Mouse (Mus musculus): ENCODE results near the gene Tmem109. TPM values are rescaled to one million over a fixed set of nuclear protein-coding genes. Genes with fewer than 3 reads are reported as not detected.

The Tmem109 gene
- polyA plus RNA-seq, 1 experiment from 2014 or later, result 145 TPM

DNA sequence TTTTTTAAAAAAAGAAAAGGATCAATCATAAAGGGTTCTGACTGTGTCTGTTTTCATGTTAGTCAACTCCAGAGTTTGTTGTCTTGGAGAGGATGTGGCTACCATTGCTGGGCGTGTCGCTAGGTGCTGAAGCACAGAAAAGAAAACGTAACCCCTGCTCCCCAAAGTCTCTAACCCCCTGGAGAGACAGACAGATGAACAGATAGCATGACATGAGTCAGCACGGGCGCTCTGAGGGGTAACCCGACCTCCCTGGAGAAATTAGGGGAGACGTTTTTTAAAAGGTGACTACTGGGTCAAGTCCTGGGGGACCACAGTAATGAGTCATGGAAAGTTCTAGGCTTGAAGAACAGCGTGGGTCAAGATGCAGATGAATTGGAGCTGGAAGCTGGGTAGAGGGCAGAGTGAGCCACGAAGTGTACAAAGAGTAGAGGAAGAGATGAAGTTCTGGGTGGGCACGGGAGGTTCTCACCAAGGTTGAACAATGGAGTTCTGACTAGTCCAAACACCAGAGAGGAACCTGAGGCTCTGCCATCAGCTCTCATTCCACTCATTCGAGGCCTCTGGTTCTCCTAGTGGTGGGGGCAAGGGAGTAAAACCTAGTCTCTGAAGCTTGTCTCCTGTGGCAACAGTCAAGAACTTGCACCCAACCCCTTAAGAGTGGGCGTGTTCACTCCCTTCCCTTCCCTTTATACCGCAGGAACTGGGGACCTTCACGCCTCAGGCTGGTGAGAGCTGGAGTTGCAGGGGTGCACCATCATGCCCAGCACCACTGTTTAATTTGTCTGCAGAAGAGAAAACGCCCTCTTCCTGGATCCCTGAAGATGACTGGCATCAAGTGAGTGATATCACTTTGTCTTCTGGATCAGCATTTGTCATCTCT lies 42.5 kb downstream of the Tmem109 start, which contains the start of gene Slc15a3:
TSS of gene Slc15a3 (plus strand) at position 718 of the 883 bp plus-strand sequence.
- H3K4me1 ChIP-seq (replicated peaks; ENCODE audit: control insufficient read depth, insufficient read depth, low read length), result no peaks in the 10 kb centered on the region
- ATAC-seq (ENCODE audit: low read depth), result no peak
- no peak within 1 kb of the TSS for H3K4me3 ChIP-seq (ENCODE audit: low read length)
- H3K27ac ChIP-seq (ENCODE audit: low read length), result no peak within 1 kb of the TSS
- H3K4me2 ChIP-seq (ENCODE audit: low read depth, low read length), result no peak within 1 kb of the TSS
- H3K36me3 ChIP-seq (ENCODE audit: control insufficient read depth, insufficient read depth, low read length), result no peaks in the 10 kb centered on the region
- 74% methylated on average over 15 of the region's 15 CpGs for WGBS
- H3K27me3 ChIP-seq (ENCODE audit: control insufficient read depth, insufficient read depth, low read depth, low read length), result no peaks in the 10 kb centered on the region
- H3K9ac ChIP-seq (ENCODE audit: low read length), result no peak within 1 kb of the TSS
- H3K9me3 ChIP-seq (ENCODE audit: control insufficient read depth, low read length), result no peaks in the 10 kb centered on the region

DNA sequence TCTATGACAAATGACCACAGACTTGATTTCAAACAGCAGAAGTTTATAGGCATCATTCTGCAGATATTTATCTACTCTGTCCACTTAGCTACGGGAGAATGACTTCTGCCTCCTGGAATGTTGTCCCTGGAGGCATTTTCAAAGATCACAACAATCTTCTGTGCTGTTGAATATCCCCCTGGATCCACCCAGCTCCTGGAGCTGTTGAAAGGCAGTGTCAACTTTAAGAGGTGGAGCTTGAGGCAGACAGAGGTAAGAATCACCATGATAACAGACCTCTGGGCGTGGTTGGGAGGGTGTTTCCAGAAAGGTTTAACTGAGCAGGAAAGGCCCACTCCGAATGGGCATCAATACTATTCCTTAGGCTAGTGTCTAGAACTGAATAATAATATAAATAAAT lies 46.1 kb downstream of the Tmem109 start:
- no peak overlapping the region for H3K27ac ChIP-seq (ENCODE audit: low read length)
- no peaks in the 10 kb centered on the region for H3K36me3 ChIP-seq (ENCODE audit: control insufficient read depth, insufficient read depth, low read length)
- no peak overlapping the region for H3K9ac ChIP-seq (ENCODE audit: low read length)
- no peak overlapping the region for H3K4me2 ChIP-seq (ENCODE audit: low read depth, low read length)
- H3K4me1 ChIP-seq (replicated peaks; ENCODE audit: control insufficient read depth, insufficient read depth, low read length), result no peaks in the 10 kb centered on the region
- no peak overlapping the region for H3K4me3 ChIP-seq (ENCODE audit: low read length)
- ATAC-seq (ENCODE audit: low read depth), result no peak
- 51% methylated on average over 3 of the region's 3 CpGs for WGBS
- no peaks in the 10 kb centered on the region for H3K27me3 ChIP-seq (ENCODE audit: control insufficient read depth, insufficient read depth, low read depth, low read length)
- peaks cover 3% of the 10 kb centered on the region; the same call in 1 of the 2 replicates for H3K9me3 ChIP-seq (ENCODE audit: control insufficient read depth, low read length)

DNA sequence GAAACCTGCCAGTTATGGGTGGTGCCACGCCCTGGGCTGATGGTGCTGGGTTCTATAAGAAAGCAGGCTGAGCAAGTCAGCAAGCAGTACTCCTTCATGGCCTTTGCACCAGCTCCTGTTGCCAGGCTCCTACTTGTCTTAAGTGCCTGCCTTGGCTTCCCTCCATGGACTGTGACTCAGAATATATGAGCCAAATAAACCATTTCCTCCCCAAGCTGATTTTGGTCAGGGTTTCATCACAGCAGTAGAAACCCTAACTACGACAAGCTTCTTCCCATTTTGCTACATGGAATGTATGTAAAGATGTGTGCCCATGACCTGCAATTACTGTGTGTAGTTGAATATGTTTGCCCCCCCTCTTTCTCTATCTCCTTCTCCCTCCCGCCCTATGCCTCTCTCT lies 48.2 kb downstream of the Tmem109 start:
- ATAC-seq (ENCODE audit: low read depth), result no peak
- 81% methylated on average over 3 of the region's 3 CpGs for WGBS

DNA sequence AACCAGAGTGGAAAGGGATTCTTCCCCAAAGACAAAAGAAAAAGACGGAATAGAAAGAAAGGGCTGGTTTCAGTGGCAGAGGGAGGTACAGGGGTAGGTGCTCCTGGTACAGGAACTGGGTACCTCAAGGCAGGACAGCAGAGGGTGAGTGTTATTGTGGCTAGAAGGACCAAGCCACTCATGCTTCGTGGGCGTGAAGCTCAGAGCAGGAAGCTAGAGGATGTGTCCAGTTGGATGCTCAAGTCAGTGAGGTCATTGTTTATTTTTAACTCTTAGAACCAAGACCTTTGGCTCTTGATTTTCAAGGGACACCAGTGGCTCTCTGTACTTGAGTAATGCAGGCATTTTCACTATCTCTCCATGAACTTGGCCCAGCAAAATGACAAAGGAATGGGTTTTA lies 49.8 kb downstream of the Tmem109 start:
- Histone ChIP-seq H3K9me3 (ENCODE audit: control insufficient read depth, low read length) (peaks cover 3% of the 10 kb centered on the region; the same call in 1 of the 2 replicates), H3K27ac (ENCODE audit: low read length) (no peak overlapping the region), H3K4me3 (ENCODE audit: low read length) (no peak overlapping the region), H3K27me3 (ENCODE audit: control insufficient read depth, insufficient read depth, low read depth, low read length) (no peaks in the 10 kb centered on the region), H3K36me3 (ENCODE audit: control insufficient read depth, insufficient read depth, low read length) (no peaks in the 10 kb centered on the region), H3K4me2 (ENCODE audit: low read depth, low read length) (no peak overlapping the region), H3K9ac (ENCODE audit: low read length) (no peak overlapping the region), H3K4me1 (replicated peaks; ENCODE audit: control insufficient read depth, insufficient read depth, low read length) (no peaks in the 10 kb centered on the region)
- WGBS, result 63% methylated on average over 3 of the region's 3 CpGs
- no peak for ATAC-seq (ENCODE audit: low read depth)

More for the DNA sequence above, 48.2 kb downstream of the Tmem109 start:
- no peak overlapping the region for H3K4me3 ChIP-seq (ENCODE audit: low read length)
- H3K27ac ChIP-seq (ENCODE audit: low read length), result no peak overlapping the region
- H3K9me3 ChIP-seq (ENCODE audit: control insufficient read depth, low read length), result peaks cover 3% of the 10 kb centered on the region; the same call in 1 of the 2 replicates
- H3K4me1 ChIP-seq (replicated peaks; ENCODE audit: control insufficient read depth, insufficient read depth, low read length), result no peaks in the 10 kb centered on the region
- no peak overlapping the region for H3K9ac ChIP-seq (ENCODE audit: low read length)
- no peaks in the 10 kb centered on the region for H3K27me3 ChIP-seq (ENCODE audit: control insufficient read depth, insufficient read depth, low read depth, low read length)
- H3K4me2 ChIP-seq (ENCODE audit: low read depth, low read length), result no peak overlapping the region
- H3K36me3 ChIP-seq (ENCODE audit: control insufficient read depth, insufficient read depth, low read length), result no peaks in the 10 kb centered on the region

DNA sequence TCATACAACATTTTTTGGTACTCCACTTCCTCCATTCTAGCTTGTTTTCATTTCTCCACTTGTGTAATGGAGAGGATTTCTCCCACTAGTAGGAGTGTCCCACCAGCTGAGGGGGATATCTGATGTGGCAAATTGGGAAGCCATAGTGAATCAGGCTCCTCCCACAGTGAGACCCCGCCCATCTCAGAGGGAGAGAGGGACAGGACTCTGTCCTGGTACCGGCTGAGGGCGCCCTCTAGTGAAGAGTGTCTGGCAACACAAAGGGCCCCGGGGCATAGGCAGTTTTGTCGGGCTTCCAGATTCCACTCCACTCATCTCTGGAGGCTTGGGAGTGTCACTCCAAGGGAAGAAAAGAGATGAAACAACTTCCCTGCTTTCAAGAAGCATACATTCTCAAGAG lies 50.4 kb downstream of the Tmem109 start:
- peaks cover 3% of the 10 kb centered on the region; the same call in 1 of the 2 replicates for H3K9me3 ChIP-seq (ENCODE audit: control insufficient read depth, low read length)
- peak; percentile 60; the same call in 1 of the 2 replicates for ATAC-seq (ENCODE audit: low read depth)
- WGBS, result 6% methylated on average over 5 of the region's 5 CpGs
- no peaks in the 10 kb centered on the region for H3K4me1 ChIP-seq (replicated peaks; ENCODE audit: control insufficient read depth, insufficient read depth, low read length)
- H3K36me3 ChIP-seq (ENCODE audit: control insufficient read depth, insufficient read depth, low read length), result no peaks in the 10 kb centered on the region
- H3K4me2 ChIP-seq (ENCODE audit: low read depth, low read length), result no peak overlapping the region
- no peak overlapping the region for H3K9ac ChIP-seq (ENCODE audit: low read length)
- H3K27ac ChIP-seq (ENCODE audit: low read length), result no peak overlapping the region
- no peak overlapping the region for H3K4me3 ChIP-seq (ENCODE audit: low read length)
- H3K27me3 ChIP-seq (ENCODE audit: control insufficient read depth, insufficient read depth, low read depth, low read length), result no peaks in the 10 kb centered on the region

DNA sequence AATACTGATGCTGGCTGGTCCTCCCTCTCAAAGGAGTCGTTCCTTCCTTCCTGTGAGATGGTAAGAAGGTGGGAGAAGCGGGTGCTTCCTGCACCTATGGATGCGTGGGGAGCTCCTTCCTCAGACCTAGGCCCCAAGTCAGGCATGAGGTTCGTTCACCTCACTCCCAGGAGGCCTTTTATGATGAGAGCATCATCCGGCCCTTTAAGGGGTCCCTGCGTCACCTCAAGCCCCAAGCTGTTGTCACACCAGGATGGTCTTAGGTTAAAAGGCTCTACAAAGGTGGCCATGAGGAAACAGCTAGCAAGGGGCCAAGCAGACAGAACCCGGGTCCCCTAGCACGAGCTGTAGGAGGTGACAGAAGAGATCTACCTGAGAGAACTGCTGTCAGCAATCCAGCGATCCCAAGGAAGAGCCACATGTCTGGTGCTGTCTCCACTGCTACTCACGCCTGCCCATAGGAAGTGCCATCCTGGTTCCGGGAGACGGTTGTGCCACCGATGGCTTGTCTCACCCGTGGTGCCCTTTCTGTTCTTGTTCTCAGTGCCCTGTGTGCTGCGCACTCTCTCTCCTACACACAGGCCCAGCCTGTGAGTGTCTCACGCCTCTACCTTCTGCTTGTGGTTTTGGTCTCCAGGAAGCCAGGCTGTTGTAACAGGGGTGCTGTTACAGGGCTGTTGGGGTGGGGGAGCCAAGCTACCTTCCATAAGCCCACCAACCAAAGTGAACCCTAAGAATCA lies 52.2 kb downstream of the Tmem109 start, which contains the start of gene Cd6:
TSS of gene Cd6 (minus strand) at position 623 of the 740 bp plus-strand sequence.
- no peak within 1 kb of the TSS for H3K27ac ChIP-seq (ENCODE audit: low read length)
- no peaks in the 10 kb centered on the region for H3K27me3 ChIP-seq (ENCODE audit: control insufficient read depth, insufficient read depth, low read depth, low read length)
- no peak within 1 kb of the TSS for H3K4me2 ChIP-seq (ENCODE audit: low read depth, low read length)
- H3K9ac ChIP-seq (ENCODE audit: low read length), result no peak within 1 kb of the TSS
- no peaks in the 10 kb centered on the region for H3K36me3 ChIP-seq (ENCODE audit: control insufficient read depth, insufficient read depth, low read length)
- 86% methylated on average over 16 of the region's 16 CpGs for WGBS
- no peaks in the 10 kb centered on the region for H3K4me1 ChIP-seq (replicated peaks; ENCODE audit: control insufficient read depth, insufficient read depth, low read length)
- H3K9me3 ChIP-seq (ENCODE audit: control insufficient read depth, low read length), result peaks cover 3% of the 10 kb centered on the region; the same call in 1 of the 2 replicates
- H3K4me3 ChIP-seq (ENCODE audit: low read length), result no peak within 1 kb of the TSS
- no peak for ATAC-seq (ENCODE audit: low read depth)

DNA sequence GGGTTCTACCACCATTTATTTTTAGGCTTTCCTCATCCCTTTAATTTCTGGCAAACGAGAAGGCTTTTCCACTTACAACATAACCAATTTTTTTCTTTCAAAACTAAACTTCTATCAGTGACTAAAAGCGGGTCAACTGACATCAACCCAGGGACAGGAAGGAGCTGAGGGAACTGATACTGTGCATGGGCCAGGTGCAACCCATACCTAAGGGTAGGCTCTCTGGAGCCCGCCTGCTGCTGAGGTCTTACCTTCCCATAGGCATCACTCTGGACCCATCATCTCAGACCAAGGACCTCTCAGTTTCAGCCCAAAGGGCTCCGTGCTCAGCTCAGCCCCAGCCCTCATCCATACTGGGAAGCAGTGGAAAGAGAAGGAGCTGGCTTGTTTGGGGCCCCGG lies 53.5 kb downstream of the Tmem109 start:
- H3K9me3 ChIP-seq (ENCODE audit: control insufficient read depth, low read length), result no peaks in the 10 kb centered on the region; the same call in 1 of the 2 replicates
- ATAC-seq (ENCODE audit: low read depth), result no peak
- no peak overlapping the region for H3K27ac ChIP-seq (ENCODE audit: low read length)
- no peak overlapping the region for H3K4me2 ChIP-seq (ENCODE audit: low read depth, low read length)
- no peaks in the 10 kb centered on the region for H3K4me1 ChIP-seq (replicated peaks; ENCODE audit: control insufficient read depth, insufficient read depth, low read length)
- no peaks in the 10 kb centered on the region for H3K27me3 ChIP-seq (ENCODE audit: control insufficient read depth, insufficient read depth, low read depth, low read length)
- H3K36me3 ChIP-seq (ENCODE audit: control insufficient read depth, insufficient read depth, low read length), result no peaks in the 10 kb centered on the region
- H3K9ac ChIP-seq (ENCODE audit: low read length), result no peak overlapping the region
- 90% methylated on average over 5 of the region's 5 CpGs for WGBS
- no peak overlapping the region for H3K4me3 ChIP-seq (ENCODE audit: low read length)

DNA sequence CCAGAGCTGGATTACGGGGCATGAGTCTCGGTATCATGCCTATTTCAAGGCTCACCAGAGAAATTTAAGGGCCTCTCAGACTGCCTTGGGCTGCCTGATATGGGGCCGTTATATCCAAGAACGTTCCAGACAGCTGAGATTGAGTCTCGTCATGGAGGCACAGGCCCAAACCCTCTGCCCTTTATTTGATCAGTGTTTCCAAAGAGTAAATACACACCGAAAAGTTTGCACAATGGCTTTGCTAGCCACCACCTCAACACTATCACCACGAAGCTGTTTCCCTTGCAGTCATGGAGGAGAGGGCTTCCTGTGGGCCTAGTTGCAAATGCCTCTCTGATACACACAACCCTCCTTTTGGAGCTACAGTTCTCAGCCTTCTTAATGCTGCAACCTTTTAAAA lies 57.7 kb downstream of the Tmem109 start:
- Histone ChIP-seq H3K27ac (ENCODE audit: low read length) (no peak overlapping the region), H3K4me1 (replicated peaks; ENCODE audit: control insufficient read depth, insufficient read depth, low read length) (no peaks in the 10 kb centered on the region), H3K27me3 (ENCODE audit: control insufficient read depth, insufficient read depth, low read depth, low read length) (no peaks in the 10 kb centered on the region), H3K9me3 (ENCODE audit: control insufficient read depth, low read length) (no peaks in the 10 kb centered on the region), H3K36me3 (ENCODE audit: control insufficient read depth, insufficient read depth, low read length) (no peaks in the 10 kb centered on the region), H3K4me3 (ENCODE audit: low read length) (no peak overlapping the region), H3K4me2 (ENCODE audit: low read depth, low read length) (no peak overlapping the region), H3K9ac (ENCODE audit: low read length) (no peak overlapping the region)
- WGBS, result 57% methylated on average over 7 of the region's 7 CpGs
- ATAC-seq (ENCODE audit: low read depth), result no peak

DNA sequence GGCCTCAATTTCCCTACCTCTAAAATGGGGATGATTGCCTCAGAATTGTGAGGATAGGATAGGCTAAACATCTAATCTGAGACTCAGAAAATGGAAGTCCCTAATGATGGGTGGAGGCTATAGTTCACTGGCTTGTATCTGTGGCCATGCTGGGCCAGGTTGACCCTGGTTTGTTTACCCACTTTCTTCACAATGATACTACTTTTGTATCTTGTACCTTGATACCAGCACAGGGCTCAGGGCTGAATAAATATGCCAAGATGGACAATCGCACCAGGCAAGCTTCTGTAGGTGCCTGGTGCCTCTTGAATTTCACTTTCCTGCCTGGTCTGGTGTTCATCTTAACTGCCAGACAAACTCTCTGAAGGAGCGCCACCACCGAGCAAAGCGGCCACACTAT lies 59.3 kb downstream of the Tmem109 start:
- Histone ChIP-seq H3K4me1 (replicated peaks; ENCODE audit: control insufficient read depth, insufficient read depth, low read length) (peaks cover 2% of the 10 kb centered on the region; the same call in 1 of the 2 replicates), H3K9ac (ENCODE audit: low read length) (no peak overlapping the region), H3K27ac (ENCODE audit: low read length) (no peak overlapping the region), H3K4me3 (ENCODE audit: low read length) (no peak overlapping the region), H3K4me2 (ENCODE audit: low read depth, low read length) (no peak overlapping the region), H3K9me3 (ENCODE audit: control insufficient read depth, low read length) (no peaks in the 10 kb centered on the region), H3K27me3 (ENCODE audit: control insufficient read depth, insufficient read depth, low read depth, low read length) (no peaks in the 10 kb centered on the region), H3K36me3 (ENCODE audit: control insufficient read depth, insufficient read depth, low read length) (no peaks in the 10 kb centered on the region)
- 87% methylated on average over 4 of the region's 4 CpGs for WGBS
- no peak for ATAC-seq (ENCODE audit: low read depth)
